Mouse (Mus musculus) forebrain, embryonic 15.5 days (tissue): ENCODE results near the gene Adar. TPM values are rescaled to one million over a fixed set of nuclear protein-coding genes. Genes with fewer than 3 reads are reported as not detected.
"Not testable (repeated sequence)": the region's sequence is repeated elsewhere in the genome, so short reads cannot be mapped to it uniquely, and the experiment has no call there.

Experiments used
- ATAC-seq: fragments of 200-750 bp; cut with Nextera tagmentation; replicated peaks from 2 replicates; pipeline ENCODE4 v1.8.0; 2017; ENCODE audit warnings: mild to moderate bottlenecking, moderate TSS enrichment, moderate library complexity
- H3K27ac ChIP-seq: fragments of 300-500 bp; sonication (generic); replicated peaks from 2 replicates; pipeline ENCODE4 v1.5.1; 2015; ENCODE audit warnings: mild to moderate bottlenecking, inconsistent platforms
- H3K27me3 ChIP-seq: fragments of 300-500 bp; sonication (generic); 2 replicates; pipeline ENCODE4 v1.6.1; 2015; ENCODE audit warnings: inconsistent platforms
- H3K36me3 ChIP-seq: fragments of 300-500 bp; sonication (generic); 2 replicates; pipeline ENCODE4 v1.6.1; 2015; ENCODE audit warnings: mild to moderate bottlenecking, inconsistent platforms
- H3K4me1 ChIP-seq: fragments of 300-500 bp; sonication (generic); 2 replicates; pipeline ENCODE4 v1.6.1; 2015; ENCODE audit warnings: inconsistent platforms
- H3K4me2 ChIP-seq: fragments of 300-500 bp; sonication (generic); replicated peaks from 2 replicates; pipeline ENCODE4 v1.6.1; 2015; ENCODE audit warnings: mild to moderate bottlenecking, inconsistent platforms
- H3K4me3 ChIP-seq: fragments of 300-500 bp; sonication (generic); 2 replicates; pipeline ENCODE4 v1.5.1; 2015; ENCODE audit warnings: mild to moderate bottlenecking, inconsistent platforms
- H3K9ac ChIP-seq: fragments of 300-500 bp; sonication (generic); replicated peaks from 2 replicates; pipeline ENCODE4 v1.6.1; 2015; ENCODE audit warnings: mild to moderate bottlenecking, inconsistent platforms
- H3K9me3 ChIP-seq: fragments of 300-500 bp; sonication (generic); 2 replicates; pipeline ENCODE4 v1.6.1; 2016; ENCODE audit warnings: inconsistent platforms
- WGBS: fragments of 180-500 bp; shearing (Covaris S2); methylation state at CpG from one replicate; pipeline ENCODE4 v1.1.7; 2015; ENCODE audit warnings: mixed read lengths; 5-methylcytosine and 5-hydroxymethylcytosine counted together
- polyA plus RNA-seq: library from polyadenylated mRNA; unstranded; fragments of >200 nt; fragmentation: Nextera tagmentation; extraction: Ambion mirVana; gene quantifications from 2 replicates; pipeline ENCODE4 v1.2.1, GENCODE M21; 2015

Adar gene
- polyA plus RNA-seq, 1 experiment from 2014 or later: 25.6 TPM

GRCm38 (mm10) chr3:89780102-89780501 lies 65.3 kb downstream of the Adar start:
- H3K4me3 ChIP-seq: no peak overlapping the region
- no peaks in the 10 kb centered on the region for H3K27me3 ChIP-seq
- H3K27ac ChIP-seq: no peak overlapping the region
- no peak for ATAC-seq
- H3K4me1 ChIP-seq: peaks cover 15% of the 10 kb centered on the region
- peaks cover 74% of the 10 kb centered on the region for H3K36me3 ChIP-seq
- H3K9me3 ChIP-seq: no peaks in the 10 kb centered on the region
- H3K9ac ChIP-seq: no peak overlapping the region
- WGBS: 88% methylated on average over 4 of the region's 4 CpGs
- H3K4me2 ChIP-seq: no peak overlapping the region

GRCm38 (mm10) chr3:89781640-89782039 lies 66.8 kb downstream of the Adar start:
- Histone ChIP-seq H3K4me1 (peaks cover 5% of the 10 kb centered on the region; the same call in 1 of the 2 replicates), H3K4me2 (no peak overlapping the region), H3K4me3 (no peak overlapping the region), H3K36me3 (peaks cover 69% of the 10 kb centered on the region), H3K9ac (no peak overlapping the region), H3K9me3 (no peaks in the 10 kb centered on the region), H3K27ac (no peak overlapping the region), H3K27me3 (no peaks in the 10 kb centered on the region)
- ATAC-seq: no peak
- 83% methylated on average over 5 of the region's 5 CpGs for WGBS

GRCm38 (mm10) chr3:89784991-89785753 lies 70.3 kb downstream of the Adar start:
- Histone ChIP-seq H3K4me1 (peaks cover 5% of the 10 kb centered on the region; the same call in 1 of the 2 replicates), H3K36me3 (peaks cover 36% of the 10 kb centered on the region), H3K4me2 (no peak overlapping the region), H3K27ac (no peak overlapping the region), H3K9ac (no peak overlapping the region), H3K27me3 (no peaks in the 10 kb centered on the region), H3K9me3 (no peaks in the 10 kb centered on the region), H3K4me3 (no peak overlapping the region)
- 22% methylated on average over 11 of the region's 11 CpGs for WGBS
- no peak for ATAC-seq

- ATAC-seq: no peak
- Histone ChIP-seq H3K4me3 (no peak overlapping the region), H3K4me2 (no peak overlapping the region), H3K4me1 (peaks cover 5% of the 10 kb centered on the region; the same call in 1 of the 2 replicates), H3K9me3 (no peaks in the 10 kb centered on the region), H3K27ac (no peak overlapping the region), H3K36me3 (peaks cover 25% of the 10 kb centered on the region), H3K27me3 (no peaks in the 10 kb centered on the region), H3K9ac (no peak overlapping the region)
- WGBS: 85% methylated on average over 6 of the region's 6 CpGs
Measured at GRCm38 (mm10) chr3:89786275-89786674, 71.5 kb downstream of the Adar start.

GRCm38 (mm10) chr3:89788680-89789352 lies 74.0 kb downstream of the Adar start:
- WGBS: 73% methylated on average over 16 of the region's 16 CpGs
- ATAC-seq: no peak
- H3K4me3 ChIP-seq: no peak overlapping the region
- H3K9me3 ChIP-seq: no peaks in the 10 kb centered on the region
- no peaks in the 10 kb centered on the region; the same call in 1 of the 2 replicates for H3K36me3 ChIP-seq
- H3K9ac ChIP-seq: no peak overlapping the region
- peaks cover 5% of the 10 kb centered on the region; the same call in 1 of the 2 replicates for H3K4me1 ChIP-seq
- no peak overlapping the region for H3K4me2 ChIP-seq
- no peak overlapping the region for H3K27ac ChIP-seq
- H3K27me3 ChIP-seq: no peaks in the 10 kb centered on the region

- 52% methylated on average over 2 of the region's 2 CpGs for WGBS
- Histone ChIP-seq H3K27me3 (no peaks in the 10 kb centered on the region), H3K9me3 (no peaks in the 10 kb centered on the region), H3K36me3 (no peaks in the 10 kb centered on the region), H3K27ac (no peak overlapping the region), H3K4me2 (no peak overlapping the region), H3K4me3 (no peak overlapping the region), H3K9ac (no peak overlapping the region), H3K4me1 (no peaks in the 10 kb centered on the region)
- no peak for ATAC-seq
Measured at GRCm38 (mm10) chr3:89794616-89795015, 79.8 kb downstream of the Adar start.

GRCm38 (mm10) chr3:89795746-89796145 lies 80.9 kb downstream of the Adar start:
- ATAC-seq: no peak
- Histone ChIP-seq H3K9me3 (no peaks in the 10 kb centered on the region), H3K9ac (no peak overlapping the region), H3K4me1 (no peaks in the 10 kb centered on the region), H3K4me3 (no peak overlapping the region), H3K27ac (no peak overlapping the region), H3K27me3 (no peaks in the 10 kb centered on the region), H3K4me2 (no peak overlapping the region), H3K36me3 (no peaks in the 10 kb centered on the region)
- 71% methylated on average over 5 of the region's 5 CpGs for WGBS

- no peak for ATAC-seq
- H3K36me3 ChIP-seq: no peaks in the 10 kb centered on the region
- no peak overlapping the region for H3K9ac ChIP-seq
- H3K4me2 ChIP-seq: no peak overlapping the region
- no peaks in the 10 kb centered on the region for H3K27me3 ChIP-seq
- 68% methylated on average over 4 of the region's 4 CpGs for WGBS
- H3K4me1 ChIP-seq: no peaks in the 10 kb centered on the region
- H3K9me3 ChIP-seq: no peaks in the 10 kb centered on the region
- no peak overlapping the region for H3K27ac ChIP-seq
- no peak overlapping the region for H3K4me3 ChIP-seq
Measured at GRCm38 (mm10) chr3:89796358-89796757, 81.5 kb downstream of the Adar start.

GRCm38 (mm10) chr3:89798518-89798917 lies 83.7 kb downstream of the Adar start:
- 82% methylated on average over 3 of the region's 3 CpGs for WGBS
- Histone ChIP-seq H3K9ac (no peak overlapping the region), H3K4me2 (no peak overlapping the region), H3K36me3 (no peaks in the 10 kb centered on the region), H3K4me1 (no peaks in the 10 kb centered on the region), H3K9me3 (no peaks in the 10 kb centered on the region), H3K4me3 (no peak overlapping the region), H3K27me3 (no peaks in the 10 kb centered on the region), H3K27ac (no peak overlapping the region)
- no peak for ATAC-seq

GRCm38 (mm10) chr3:89799476-89799875 lies 84.7 kb downstream of the Adar start:
- Histone ChIP-seq H3K36me3 (no peaks in the 10 kb centered on the region), H3K4me1 (no peaks in the 10 kb centered on the region), H3K4me3 (no peak overlapping the region), H3K4me2 (no peak overlapping the region), H3K27me3 (no peaks in the 10 kb centered on the region), H3K9me3 (no peaks in the 10 kb centered on the region), H3K27ac (no peak overlapping the region), H3K9ac (no peak overlapping the region)
- WGBS: 5% methylated on average over 13 of the region's 13 CpGs
- no peak for ATAC-seq

- 35% methylated on average over 3 of the region's 3 CpGs for WGBS
- ATAC-seq, H3K27ac ChIP-seq, H3K9ac ChIP-seq, H3K27me3 ChIP-seq, H3K4me1 ChIP-seq, H3K4me2 ChIP-seq, H3K36me3 ChIP-seq, H3K4me3 ChIP-seq, H3K9me3 ChIP-seq: not testable (repeated sequence)
Measured at GRCm38 (mm10) chr3:89800078-89800477, 85.3 kb downstream of the Adar start.

- Histone ChIP-seq H3K36me3 (no peaks in the 10 kb centered on the region), H3K27ac (no peak overlapping the region), H3K4me1 (no peaks in the 10 kb centered on the region), H3K9ac (no peak overlapping the region), H3K9me3 (no peaks in the 10 kb centered on the region), H3K4me2 (no peak overlapping the region), H3K27me3 (no peaks in the 10 kb centered on the region), H3K4me3 (no peak overlapping the region)
- no peak for ATAC-seq
- 59% methylated on average over 5 of the region's 5 CpGs for WGBS
Measured at GRCm38 (mm10) chr3:89800774-89801506, 86.1 kb downstream of the Adar start.
